Mouse (Mus musculus): ENCODE results near the gene H2afj. TPM values are rescaled to one million over a fixed set of nuclear protein-coding genes. Genes with fewer than 3 reads are reported as not detected.

H2afj gene
- polyA plus RNA-seq, 1 experiment, result 1,079 TPM

GRCm38 (mm10) chr6:136828681-136829080, 20.6 kb downstream of the H2afj start:
- Histone ChIP-seq H3K27me3 (replicated peaks) (no peaks in the 10 kb centered on the region), H3K4me3 (replicated peaks) (peak overlapping the region; percentile 97), H3K4me1 (peaks cover 29% of the 10 kb centered on the region), H3K9me3 (no peaks in the 10 kb centered on the region), H3K36me3 (replicated peaks; ENCODE audit: low read length) (peaks cover 23% of the 10 kb centered on the region)
- TF ChIP-seq GATA1 (IDR thresholded peaks at IDR 0.05; ENCODE audit: borderline replicate concordance, low read length) (no peak), FLI1 (IDR thresholded peaks at IDR 0.05; ENCODE audit: low read length) (no peak)

- peaks cover 23% of the 10 kb centered on the region for H3K4me1 ChIP-seq
- H3K36me3 ChIP-seq (replicated peaks; ENCODE audit: low read length), result no peaks in the 10 kb centered on the region
- H3K9me3 ChIP-seq, result no peaks in the 10 kb centered on the region
- TF ChIP-seq GATA1 (IDR thresholded peaks at IDR 0.05; ENCODE audit: borderline replicate concordance, low read length) (no peak), FLI1 (IDR thresholded peaks at IDR 0.05; ENCODE audit: low read length) (no peak)
- H3K4me3 ChIP-seq (replicated peaks), result peak overlapping the region; percentile 16
- peaks cover 14% of the 10 kb centered on the region for H3K27me3 ChIP-seq (replicated peaks)
These were observed 23.7 kb downstream of the H2afj start for GRCm38 (mm10) chr6:136831712-136832111.

- H3K9me3 ChIP-seq, result peaks cover 7% of the 10 kb centered on the region
- TF ChIP-seq GATA1 (IDR thresholded peaks at IDR 0.05; ENCODE audit: borderline replicate concordance, low read length) (no peak), FLI1 (IDR thresholded peaks at IDR 0.05; ENCODE audit: low read length) (no peak)
- H3K4me1 ChIP-seq, result peaks cover 17% of the 10 kb centered on the region
- peaks cover 20% of the 10 kb centered on the region for H3K27me3 ChIP-seq (replicated peaks)
- H3K36me3 ChIP-seq (replicated peaks; ENCODE audit: low read length), result no peaks in the 10 kb centered on the region
- H3K4me3 ChIP-seq (replicated peaks), result no peak within 1 kb of the TSS
These were observed 27.3 kb downstream of the H2afj start, which contains the start of gene Smco3 for GRCm38 (mm10) chr6:136835352-136835751. Gene Smco3, minus strand, starts transcription at chr6:136835452.

GRCm38 (mm10) chr6:136837323-136837722, 29.3 kb downstream of the H2afj start:
- no peaks in the 10 kb centered on the region for H3K36me3 ChIP-seq (replicated peaks; ENCODE audit: low read length)
- H3K4me1 ChIP-seq, result 0 out of 2 replicates have a peak, but pooled peaks cover 4% of the 10 kb centered on the region
- H3K27me3 ChIP-seq (replicated peaks), result peaks cover 20% of the 10 kb centered on the region
- no peak overlapping the region for H3K4me3 ChIP-seq (replicated peaks)
- peaks cover 9% of the 10 kb centered on the region for H3K9me3 ChIP-seq
- TF ChIP-seq GATA1 (IDR thresholded peaks at IDR 0.05; ENCODE audit: borderline replicate concordance, low read length) (no peak), FLI1 (IDR thresholded peaks at IDR 0.05; ENCODE audit: low read length) (no peak)

GRCm38 (mm10) chr6:136844903-136845302, 36.9 kb downstream of the H2afj start:
- Histone ChIP-seq H3K36me3 (replicated peaks; ENCODE audit: low read length) (peaks cover 6% of the 10 kb centered on the region), H3K27me3 (replicated peaks) (peaks cover 2% of the 10 kb centered on the region), H3K9me3 (peaks cover 6% of the 10 kb centered on the region), H3K4me3 (replicated peaks) (no peak overlapping the region), H3K4me1 (peaks cover 23% of the 10 kb centered on the region)
- TF ChIP-seq FLI1 (IDR thresholded peaks at IDR 0.05; ENCODE audit: low read length), result no peak
- no peak for TF ChIP-seq GATA1 (IDR thresholded peaks at IDR 0.05; ENCODE audit: borderline replicate concordance, low read length)

GRCm38 (mm10) chr6:136845706-136846480, 37.8 kb downstream of the H2afj start:
- Histone ChIP-seq H3K27me3 (replicated peaks) (peaks cover 2% of the 10 kb centered on the region), H3K4me1 (peaks cover 32% of the 10 kb centered on the region), H3K4me3 (replicated peaks) (no peak overlapping the region), H3K9me3 (no peaks in the 10 kb centered on the region), H3K36me3 (replicated peaks; ENCODE audit: low read length) (peaks cover 6% of the 10 kb centered on the region)
- TF ChIP-seq GATA1 (IDR thresholded peaks at IDR 0.05; ENCODE audit: borderline replicate concordance, low read length) (no peak), FLI1 (IDR thresholded peaks at IDR 0.05; ENCODE audit: low read length) (no peak)

- H3K4me1 ChIP-seq, result peaks cover 38% of the 10 kb centered on the region
- TF ChIP-seq FLI1 (IDR thresholded peaks at IDR 0.05; ENCODE audit: low read length), result no peak
- TF ChIP-seq GATA1 (IDR thresholded peaks at IDR 0.05; ENCODE audit: borderline replicate concordance, low read length), result no peak
- no peak overlapping the region for H3K4me3 ChIP-seq (replicated peaks)
- no peaks in the 10 kb centered on the region for H3K9me3 ChIP-seq
- peaks cover 2% of the 10 kb centered on the region for H3K27me3 ChIP-seq (replicated peaks)
- peaks cover 6% of the 10 kb centered on the region for H3K36me3 ChIP-seq (replicated peaks; ENCODE audit: low read length)
These were observed 39.2 kb downstream of the H2afj start for GRCm38 (mm10) chr6:136847267-136847666.

- H3K4me3 ChIP-seq (replicated peaks), result no peak overlapping the region
- peaks cover 37% of the 10 kb centered on the region for H3K4me1 ChIP-seq
- H3K27me3 ChIP-seq (replicated peaks), result no peaks in the 10 kb centered on the region
- TF ChIP-seq FLI1 (IDR thresholded peaks at IDR 0.05; ENCODE audit: low read length) (no peak), GATA1 (IDR thresholded peaks at IDR 0.05; ENCODE audit: borderline replicate concordance, low read length) (no peak)
- peaks cover 6% of the 10 kb centered on the region for H3K36me3 ChIP-seq (replicated peaks; ENCODE audit: low read length)
- no peaks in the 10 kb centered on the region for H3K9me3 ChIP-seq
These were observed 39.7 kb downstream of the H2afj start for GRCm38 (mm10) chr6:136847790-136848189.

- TF ChIP-seq FLI1 (IDR thresholded peaks at IDR 0.05; ENCODE audit: low read length), result no peak
- no peak for TF ChIP-seq GATA1 (IDR thresholded peaks at IDR 0.05; ENCODE audit: borderline replicate concordance, low read length)
- H3K27me3 ChIP-seq (replicated peaks), result no peaks in the 10 kb centered on the region
- H3K9me3 ChIP-seq, result no peaks in the 10 kb centered on the region
- H3K4me3 ChIP-seq (replicated peaks), result no peak overlapping the region
- H3K36me3 ChIP-seq (replicated peaks; ENCODE audit: low read length), result peaks cover 6% of the 10 kb centered on the region
- peaks cover 39% of the 10 kb centered on the region for H3K4me1 ChIP-seq
These were observed 40.4 kb downstream of the H2afj start for GRCm38 (mm10) chr6:136848399-136848798.

GRCm38 (mm10) chr6:136848971-136849370, 40.9 kb downstream of the H2afj start:
- no peaks in the 10 kb centered on the region for H3K9me3 ChIP-seq
- no peaks in the 10 kb centered on the region for H3K27me3 ChIP-seq (replicated peaks)
- TF ChIP-seq GATA1 (IDR thresholded peaks at IDR 0.05; ENCODE audit: borderline replicate concordance, low read length), result no peak
- peaks cover 39% of the 10 kb centered on the region for H3K4me1 ChIP-seq
- no peak overlapping the region for H3K4me3 ChIP-seq (replicated peaks)
- H3K36me3 ChIP-seq (replicated peaks; ENCODE audit: low read length), result peaks cover 6% of the 10 kb centered on the region
